Mouse (Mus musculus): Measurements from ENCODE around the gene Rnf220.
A peak's percentile ranks its signal among the peaks of the same experiment; 100 is the strongest.

Rnf220 gene

GRCm38 (mm10) chr4:117379803-117380557 is 116.9 kb downstream of the Rnf220 start:
- no peak for DNase-seq (ENCODE audit: low spot score)

- no peak for DNase-seq (ENCODE audit: low spot score)
These were observed 122.7 kb downstream of the Rnf220 start for GRCm38 (mm10) chr4:117374078-117374540.

- peak; percentile 88 for DNase-seq (ENCODE audit: low spot score)
These were observed 123.4 kb downstream of the Rnf220 start for GRCm38 (mm10) chr4:117373324-117374077.

- peak; percentile 59 for DNase-seq (ENCODE audit: low spot score)
These were observed 125.0 kb downstream of the Rnf220 start for GRCm38 (mm10) chr4:117371896-117372295.

GRCm38 (mm10) chr4:117370354-117370753 is 126.5 kb downstream of the Rnf220 start:
- DNase-seq (ENCODE audit: low spot score), result no peak

GRCm38 (mm10) chr4:117369571-117369970 is 127.3 kb downstream of the Rnf220 start:
- DNase-seq (ENCODE audit: low spot score), result no peak

- no peak for DNase-seq (ENCODE audit: low spot score)
These were observed 129.5 kb downstream of the Rnf220 start for GRCm38 (mm10) chr4:117367365-117367764.

GRCm38 (mm10) chr4:117362085-117362484 is 134.8 kb downstream of the Rnf220 start:
- no peak for DNase-seq (ENCODE audit: low spot score)

GRCm38 (mm10) chr4:117361558-117361873 is 135.3 kb downstream of the Rnf220 start:
- DNase-seq (ENCODE audit: low spot score), result no peak

- DNase-seq (ENCODE audit: low spot score), result no peak
These were observed 135.9 kb downstream of the Rnf220 start for GRCm38 (mm10) chr4:117360713-117361557.

- DNase-seq (ENCODE audit: low spot score), result no peak
These were observed 137.0 kb downstream of the Rnf220 start for GRCm38 (mm10) chr4:117359803-117360382.

GRCm38 (mm10) chr4:117357917-117358316 is 138.9 kb downstream of the Rnf220 start:
- DNase-seq (ENCODE audit: low spot score), result no peak

GRCm38 (mm10) chr4:117357104-117357503 is 139.7 kb downstream of the Rnf220 start:
- DNase-seq (ENCODE audit: low spot score), result no peak

GRCm38 (mm10) chr4:117356223-117356622 is 140.6 kb downstream of the Rnf220 start:
- no peak for DNase-seq (ENCODE audit: low spot score)

GRCm38 (mm10) chr4:117354651-117355050 is 142.2 kb downstream of the Rnf220 start:
- no peak for DNase-seq (ENCODE audit: low spot score)

- DNase-seq (ENCODE audit: low spot score), result no peak
These were observed 143.9 kb downstream of the Rnf220 start for GRCm38 (mm10) chr4:117352957-117353356.

- DNase-seq (ENCODE audit: low spot score), result no peak
These were observed 144.8 kb downstream of the Rnf220 start for GRCm38 (mm10) chr4:117352071-117352470.

GRCm38 (mm10) chr4:117350139-117350693 is 146.6 kb downstream of the Rnf220 start:
- no peak for DNase-seq (ENCODE audit: low spot score)

GRCm38 (mm10) chr4:117349327-117349726 is 147.5 kb downstream of the Rnf220 start:
- no peak for DNase-seq (ENCODE audit: low spot score)

GRCm38 (mm10) chr4:117346025-117346424 is 150.8 kb downstream of the Rnf220 start:
- peak; percentile 73 for DNase-seq (ENCODE audit: low spot score)

- no peak for DNase-seq (ENCODE audit: low spot score)
These were observed 153.5 kb downstream of the Rnf220 start for GRCm38 (mm10) chr4:117343385-117343784.

- no peak for DNase-seq (ENCODE audit: low spot score)
These were observed 154.1 kb downstream of the Rnf220 start for GRCm38 (mm10) chr4:117342751-117343150.

Data from embryo, embryonic 10.5 days (tissue).